Mouse (Mus musculus) heart, postnatal 0 days (tissue): ENCODE data around the gene Gpx5. TPM values are rescaled to one million over a fixed set of nuclear protein-coding genes. Genes with fewer than 3 reads are reported as not detected.

Experiments
- ATAC-seq: fragments of 200-750 bp; cut with Nextera tagmentation; 2 replicates; pipeline ENCODE4 v1.8.0; 2017; ENCODE audit warnings: low read depth, moderate number of reproducible peaks, moderate library complexity; ENCODE audit not compliant: insufficient read depth
- DNase-seq: peaks from one replicate; pipeline ENCODE4 v3.0.0-alpha.2; 2016; ENCODE audit warnings: low spot score
- H3K27ac ChIP-seq: fragments of 300-500 bp; sonication (generic); 2 replicates; pipeline ENCODE4 v1.5.1; 2014; ENCODE audit warnings: low read depth, mild to moderate bottlenecking
- H3K27me3 ChIP-seq: fragments of 300-500 bp; sonication (generic); 2 replicates; pipeline ENCODE4 v1.6.1; 2014; ENCODE audit warnings: low read length, mixed read lengths; ENCODE audit not compliant: control insufficient read depth, insufficient read depth
- H3K36me3 ChIP-seq: fragments of 300-500 bp; sonication (generic); replicated peaks from 2 replicates; pipeline ENCODE4 v1.6.1; 2014; ENCODE audit warnings: low read length, mixed read lengths; ENCODE audit not compliant: control insufficient read depth, insufficient read depth
- H3K4me1 ChIP-seq: fragments of 300-500 bp; sonication (generic); 2 replicates; pipeline ENCODE4 v1.6.1; 2014; ENCODE audit warnings: antibody characterized with exemption; ENCODE audit not compliant: control insufficient read depth, insufficient read depth
- H3K4me2 ChIP-seq: fragments of 300-500 bp; sonication (generic); 2 replicates; pipeline ENCODE4 v1.6.1; 2014; ENCODE audit warnings: low read depth, mild to moderate bottlenecking, low read length, moderate library complexity
- H3K4me3 ChIP-seq: fragments of 300-500 bp; sonication (generic); 2 replicates; pipeline ENCODE4 v1.5.1; 2014; ENCODE audit warnings: low read depth, low read length
- H3K9ac ChIP-seq: fragments of 300-500 bp; sonication (generic); replicated peaks from 2 replicates; pipeline ENCODE4 v1.6.1; 2014; ENCODE audit warnings: low read depth, low read length, mixed read lengths
- H3K9me3 ChIP-seq: fragments of 300-500 bp; sonication (generic); replicated peaks from 2 replicates; pipeline ENCODE4 v1.6.1; 2016; ENCODE audit warnings: low read length; ENCODE audit not compliant: control insufficient read depth
- CTCF ChIP-seq: IDR thresholded peaks from 2 replicates; pipeline ENCODE4 v1.5.1; 2016; ENCODE audit warnings: antibody characterized with exemption, control low read depth, low read depth
- EP300 ChIP-seq: IDR thresholded peaks from 2 replicates; pipeline ENCODE4 v1.6.1; 2016; ENCODE audit warnings: antibody characterized with exemption, low read depth
- WGBS: fragments of 180-500 bp; shearing (Covaris S2); extraction: QIAGEN DNeasy Blood & Tissue Kit; methylation state at CpG from one replicate; pipeline ENCODE4 v1.1.7; 2014; 5-methylcytosine and 5-hydroxymethylcytosine counted together
- polyA plus RNA-seq: library from polyadenylated mRNA; unstranded; fragments of >200 nt; fragmentation: Nextera tagmentation; extraction: Ambion mirVana; gene quantifications from 2 replicates; pipeline ENCODE4 v1.2.1, GENCODE M21; 2015
- total RNA-seq: library from RNA; depleted of rRNA; stranded (reverse); fragments of >200 nt; gene quantifications from 2 replicates; pipeline ENCODE4 v1.2.3, GENCODE M21; 2014; ENCODE audit warnings: low replicate concordance; rRNA removed

Gpx5 gene
- total and polyA plus RNA-seq, 2 experiments from 2014 or later: not detected

GRCm38 (mm10) chr13:21240788-21241187 is 51.7 kb downstream of the Gpx5 start:
- TF ChIP-seq CTCF (no peak), EP300 (no peak)
- Histone ChIP-seq H3K27me3 (no peaks in the 10 kb centered on the region), H3K9me3 (0 out of 2 replicates have a peak, but pooled peaks cover 7% of the 10 kb centered on the region), H3K4me3 (no peak overlapping the region), H3K9ac (no peak overlapping the region), H3K27ac (no peak overlapping the region), H3K4me2 (no peak overlapping the region), H3K36me3 (no peaks in the 10 kb centered on the region), H3K4me1 (no peaks in the 10 kb centered on the region)
- ATAC-seq (no peak), DNase-seq (no peak)
- 22% methylated on average over 7 of the region's 7 CpGs for WGBS

DNA sequence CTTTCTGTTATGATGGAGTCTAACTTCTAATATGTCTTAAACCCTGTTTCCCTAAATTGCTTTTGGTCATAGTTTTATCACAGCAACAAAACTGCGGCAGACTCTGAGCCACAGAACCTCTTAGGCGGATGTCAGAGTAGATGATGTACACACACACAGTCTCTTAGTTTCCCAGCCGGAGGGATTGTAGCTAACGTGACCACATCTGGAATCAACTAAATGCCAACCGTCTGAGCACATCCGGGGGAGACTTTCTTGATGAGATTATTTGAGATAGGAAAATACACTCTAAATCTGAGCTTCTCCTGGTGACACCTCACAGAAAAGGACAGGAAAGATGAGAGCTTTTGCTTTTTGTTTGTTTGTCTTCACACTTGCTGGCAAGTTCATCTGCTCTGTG is 55.4 kb downstream of the Gpx5 start:
- Histone ChIP-seq H3K4me1 (no peaks in the 10 kb centered on the region), H3K27me3 (no peaks in the 10 kb centered on the region), H3K9me3 (0 out of 2 replicates have a peak, but pooled peaks cover 7% of the 10 kb centered on the region), H3K4me2 (no peak overlapping the region), H3K36me3 (no peaks in the 10 kb centered on the region), H3K9ac (no peak overlapping the region), H3K27ac (no peak overlapping the region), H3K4me3 (no peak overlapping the region)
- ATAC-seq (no peak), DNase-seq (no peak)
- TF ChIP-seq CTCF (no peak), EP300 (no peak)
- WGBS: 67% methylated on average over 6 of the region's 6 CpGs

- Histone ChIP-seq H3K9me3 (0 out of 2 replicates have a peak, but pooled peaks cover 7% of the 10 kb centered on the region), H3K9ac (no peak overlapping the region), H3K27ac (no peak overlapping the region), H3K27me3 (no peaks in the 10 kb centered on the region), H3K36me3 (no peaks in the 10 kb centered on the region), H3K4me3 (no peak overlapping the region), H3K4me2 (no peak overlapping the region), H3K4me1 (no peaks in the 10 kb centered on the region)
- WGBS: 63% methylated on average over 2 of the region's 2 CpGs
- DNase-seq (no peak), ATAC-seq (no peak)
- TF ChIP-seq EP300 (no peak), CTCF (no peak)
These were observed 55.8 kb downstream of the Gpx5 start for GRCm38 (mm10) chr13:21236714-21237113.

Other genes starting within 250 kb of the Gpx5 start
- gene Olfr1370, start 217.8 kb downstream of the Gpx5 start, total RNA-seq: not detected in 2 replicates
- not detected in 2 replicates for gene Olfr1370, start 217.8 kb downstream of the Gpx5 start, polyA plus RNA-seq
- gene Olfr1369-ps1, start 181.2 kb downstream of the Gpx5 start, total RNA-seq: not detected in 2 replicates
- gene Olfr1369-ps1, start 181.2 kb downstream of the Gpx5 start, polyA plus RNA-seq: not detected in 2 replicates
- not detected in 2 replicates for gene Olfr263, start 163.1 kb downstream of the Gpx5 start, total RNA-seq
- gene Olfr263, start 163.1 kb downstream of the Gpx5 start, polyA plus RNA-seq: not detected in 2 replicates
- not detected in 2 replicates for gene Olfr1368, start 146.9 kb downstream of the Gpx5 start, total RNA-seq
- gene Olfr1368, start 146.9 kb downstream of the Gpx5 start, polyA plus RNA-seq: not detected in 2 replicates
- 54.7 and 58.2 TPM in 2 replicates for gene Trim27, start 113.3 kb downstream of the Gpx5 start, total RNA-seq
- 33.0 and 35.3 TPM in 2 replicates for gene Trim27, start 113.3 kb downstream of the Gpx5 start, polyA plus RNA-seq
- not detected in 2 replicates for gene Gpx6, start 19.4 kb upstream of the Gpx5 start, total RNA-seq
- gene Gpx6, start 19.4 kb upstream of the Gpx5 start, polyA plus RNA-seq: not detected in 2 replicates
- gene Olfr1367, start 54.2 kb upstream of the Gpx5 start, total RNA-seq: not detected in 2 replicates
- not detected in 2 replicates for gene Olfr1367, start 54.2 kb upstream of the Gpx5 start, polyA plus RNA-seq
- 3.6 and 7.8 TPM in 2 replicates for gene Zscan12, start 70.1 kb upstream of the Gpx5 start, total RNA-seq
- gene Zscan12, start 70.1 kb upstream of the Gpx5 start, polyA plus RNA-seq: 5.2 TPM in 2 replicates
- gene Zkscan3, start 110.0 kb upstream of the Gpx5 start, total RNA-seq: 32.7 and 40.8 TPM in 2 replicates
- 49.1 and 54.5 TPM in 2 replicates for gene Zkscan3, start 110.0 kb upstream of the Gpx5 start, polyA plus RNA-seq
- 1.7 and 1.9 TPM in 2 replicates for gene Pgbd1, start 148.3 kb upstream of the Gpx5 start, total RNA-seq
- 1.5 and 2.1 TPM in 2 replicates for gene Pgbd1, start 148.3 kb upstream of the Gpx5 start, polyA plus RNA-seq
- gene Zscan26, start 161.0 kb upstream of the Gpx5 start, total RNA-seq: 14.1 and 17.5 TPM in 2 replicates
- 19.5 and 22.4 TPM in 2 replicates for gene Zscan26, start 161.0 kb upstream of the Gpx5 start, polyA plus RNA-seq
- gene Nkapl, start 175.8 kb upstream of the Gpx5 start, total RNA-seq: not detected in 2 replicates
- gene Nkapl, start 175.8 kb upstream of the Gpx5 start, polyA plus RNA-seq: 1.8 and 2.1 TPM in 2 replicates
- 0.70 and 1.7 TPM in 2 replicates for gene Zkscan4, start 186.2 kb upstream of the Gpx5 start, total RNA-seq
- 1.9 and 2.0 TPM in 2 replicates for gene Zkscan4, start 186.2 kb upstream of the Gpx5 start, polyA plus RNA-seq
- not detected in 2 replicates for gene Gm10065, start 186.7 kb upstream of the Gpx5 start, total RNA-seq
- not detected in 2 replicates for gene Gm10065, start 186.7 kb upstream of the Gpx5 start, polyA plus RNA-seq
- gene AK157302, start 202.5 kb upstream of the Gpx5 start, total RNA-seq: 0.08 and 0.15 TPM in 2 replicates
- gene AK157302, start 202.5 kb upstream of the Gpx5 start, polyA plus RNA-seq: 0.93 and 1.3 TPM in 2 replicates
- 54.7 and 58.8 TPM in 2 replicates for gene Gm11273, start 208.7 kb upstream of the Gpx5 start, total RNA-seq
- 27.8 and 29.0 TPM in 2 replicates for gene Gm11273, start 208.7 kb upstream of the Gpx5 start, polyA plus RNA-seq
- gene Zkscan8, start 238.4 kb upstream of the Gpx5 start, total RNA-seq: 7.1 and 10.9 TPM in 2 replicates
- 3.0 and 3.4 TPM in 2 replicates for gene Zkscan8, start 238.4 kb upstream of the Gpx5 start, polyA plus RNA-seq